8 mouse cellular contexts compared by ENCODE assay signal in genomic region chr7:43672581-43673260, GRCm38 (mm10). TPM values are rescaled to one million over a fixed set of nuclear protein-coding genes. Genes with fewer than 3 reads are reported as not detected.
DNase-seq lines count a peak whose midpoint lies in the region; ATAC-seq and TF ChIP-seq lines count a peak whose summit lies in the region.

No protein-coding gene starts in this region.

- TF ChIP-seq CTCF in layer of hippocampus, adult 2 months (conservative IDR thresholded peaks at IDR 0.05), result no peak

- no peaks in the 10 kb centered on the region for H3K9me3 ChIP-seq in intestine, embryonic 15.5 days
- no peaks in the 10 kb centered on the region for H3K9me3 ChIP-seq in lung, embryonic 15.5 days
- H3K9me3 ChIP-seq in stomach, embryonic 14.5 days (ENCODE audit: control insufficient read depth, low read depth, low read length), result no peaks in the 10 kb centered on the region

- H3K4me1 ChIP-seq in intestine, embryonic 15.5 days (replicated peaks), result peaks cover 7% of the 10 kb centered on the region
- peaks cover 8% of the 10 kb centered on the region for H3K4me1 ChIP-seq in lung, embryonic 15.5 days
- H3K4me1 ChIP-seq in stomach, embryonic 14.5 days (ENCODE audit: control insufficient read depth, insufficient read depth, low read length), result peaks cover 8% of the 10 kb centered on the region; the same call in 1 of the 2 replicates

- H3K9ac ChIP-seq in intestine, embryonic 15.5 days, result peak overlapping the region; percentile 67
- H3K9ac ChIP-seq in lung, embryonic 15.5 days, result peak overlapping the region; percentile 68
- H3K9ac ChIP-seq in stomach, embryonic 14.5 days (replicated peaks; ENCODE audit: low read depth, low read length), result peak overlapping the region; percentile 72

- WGBS in intestine, embryonic 15.5 days, result 10% methylated on average over 10 of the region's 10 CpGs
- WGBS in lung, embryonic 15.5 days, result 5% methylated on average over 10 of the region's 10 CpGs
- WGBS in stomach, embryonic 14.5 days, result 4% methylated on average over 10 of the region's 10 CpGs

- peak overlapping the region; percentile 79 for H3K4me3 ChIP-seq in layer of hippocampus, adult 2 months
- H3K4me3 ChIP-seq in intestine, embryonic 15.5 days (replicated peaks), result peak overlapping the region; percentile 64
- H3K4me3 ChIP-seq in lung, embryonic 15.5 days, result peak overlapping the region; percentile 65
- H3K4me3 ChIP-seq in stomach, embryonic 14.5 days (ENCODE audit: low read depth, low read length), result peak overlapping the region; percentile 80

- peak overlapping the region; percentile 70 for H3K4me2 ChIP-seq in intestine, embryonic 15.5 days (replicated peaks)
- peak overlapping the region; percentile 79 for H3K4me2 ChIP-seq in lung, embryonic 15.5 days
- H3K4me2 ChIP-seq in stomach, embryonic 14.5 days (replicated peaks; ENCODE audit: low read depth, low read length), result peak overlapping the region; percentile 72

- no peak for DNase-seq in layer of hippocampus, adult 2 months (ENCODE audit: low spot score in 2 of 2)
- DNase-seq in layer of hippocampus, postnatal 36 days, result no peak
- DNase-seq in embryo, embryonic 11 days, result peak; percentile 19
- DNase-seq in thymus, postnatal 10 days (ENCODE audit: low spot score in 2 of 2), result no peak

- peak overlapping the region; percentile 90 for H3K27ac ChIP-seq in layer of hippocampus, adult 2 months
- 0 out of 2 replicates have a peak overlapping the region, but pooled peaks have one; percentile 3 for H3K27ac ChIP-seq in intestine, embryonic 15.5 days
- peak overlapping the region; percentile 49 for H3K27ac ChIP-seq in lung, embryonic 15.5 days
- peak overlapping the region; percentile 71; the same call in 1 of the 2 replicates for H3K27ac ChIP-seq in stomach, embryonic 14.5 days (ENCODE audit: low read length)

- ATAC-seq in intestine, embryonic 15.5 days, result peak; percentile 3; the same call in 1 of the 2 replicates
- ATAC-seq in lung, embryonic 15.5 days (ENCODE audit: borderline replicate concordance, extremely low read depth, low FRiP score, low TSS enrichment), result peak; percentile 1; the same call in 1 of the 2 replicates
- no peak for ATAC-seq in stomach, embryonic 14.5 days (ENCODE audit: insufficient number of reproducible peaks, insufficient read depth, low FRiP score, low read depth)
- ATAC-seq in activated CD4-positive, CD25-positive, alpha-beta regulatory T cell, adult 4 months, result no peak

- no peaks in the 10 kb centered on the region for H3K27me3 ChIP-seq in intestine, embryonic 15.5 days (replicated peaks)
- H3K27me3 ChIP-seq in lung, embryonic 15.5 days, result no peaks in the 10 kb centered on the region
- H3K27me3 ChIP-seq in stomach, embryonic 14.5 days (ENCODE audit: control insufficient read depth, insufficient read depth, low read length), result no peaks in the 10 kb centered on the region

- peaks cover 36% of the 10 kb centered on the region for H3K36me3 ChIP-seq in intestine, embryonic 15.5 days
- H3K36me3 ChIP-seq in lung, embryonic 15.5 days, result peaks cover 28% of the 10 kb centered on the region
- peaks cover 29% of the 10 kb centered on the region for H3K36me3 ChIP-seq in stomach, embryonic 14.5 days (ENCODE audit: control insufficient read depth, insufficient read depth, low read length)

RNA-seq across cellular contexts. Expression of gene Ctu1, which starts 0.9 kb away (rescaled TPM):
- total RNA-seq in layer of hippocampus, adult 2 months (2021), result 10 to 100 TPM; 10.9 to 11.1 TPM
- total RNA-seq in layer of hippocampus, postnatal 36 days (2021), result 10 to 100 TPM; 11.7 to 11.8 TPM
- 12.7 and 12.8 TPM in 2 replicates for polyA plus RNA-seq in intestine, embryonic 15.5 days (2015; fragmentation: Nextera tagmentation; extraction: Ambion mirVana)
- polyA plus RNA-seq in lung, embryonic 15.5 days (2015; fragmentation: Nextera tagmentation; extraction: Ambion mirVana), result 13.9 and 14.2 TPM in 2 replicates
- polyA plus RNA-seq in stomach, embryonic 14.5 days (2014; fragmentation: Nextera tagmentation; extraction: Ambion mirVana), result 11.0 TPM in 2 replicates
- 1 to 10 TPM; 1.2 to 1.3 TPM for polyA plus RNA-seq in activated CD4-positive, CD25-positive, alpha-beta regulatory T cell, adult 4 months (2017; shearing (Covaris generic))

RNA-seq across cellular contexts. Expression of gene Siglece, which starts 12.8 kb away (rescaled TPM):
- total RNA-seq in layer of hippocampus, adult 2 months (2021), result 1 to 10 TPM in 1 of 2 experiments, under 1 TPM in 1; 0.97 to 1.3 TPM
- 1 to 10 TPM in 1 of 2 experiments, under 1 TPM in 1; 0.83 to 1.4 TPM for total RNA-seq in layer of hippocampus, postnatal 36 days (2021)
- polyA plus RNA-seq in intestine, embryonic 15.5 days (2015; fragmentation: Nextera tagmentation; extraction: Ambion mirVana), result 1.6 and 1.8 TPM in 2 replicates
- 0.74 and 1.0 TPM in 2 replicates for polyA plus RNA-seq in lung, embryonic 15.5 days (2015; fragmentation: Nextera tagmentation; extraction: Ambion mirVana)
- 0.80 and 0.95 TPM in 2 replicates for polyA plus RNA-seq in stomach, embryonic 14.5 days (2014; fragmentation: Nextera tagmentation; extraction: Ambion mirVana)
- polyA plus RNA-seq in activated CD4-positive, CD25-positive, alpha-beta regulatory T cell, adult 4 months (2017; shearing (Covaris generic)), result under 1 TPM in 1 of 2 experiments, not detected in 1; 0.34 TPM

RNA-seq across cellular contexts. Expression of gene Klk14, which starts 17.5 kb away (rescaled TPM):
- total RNA-seq in layer of hippocampus, adult 2 months (2021), result not detected
- total RNA-seq in layer of hippocampus, postnatal 36 days (2021), result not detected
- 0.15 TPM in 1 of 2 replicates, not detected in the other for polyA plus RNA-seq in intestine, embryonic 15.5 days (2015; fragmentation: Nextera tagmentation; extraction: Ambion mirVana)
- polyA plus RNA-seq in lung, embryonic 15.5 days (2015; fragmentation: Nextera tagmentation; extraction: Ambion mirVana), result not detected in 2 replicates
- 0.32 TPM in 1 of 2 replicates, not detected in the other for polyA plus RNA-seq in stomach, embryonic 14.5 days (2014; fragmentation: Nextera tagmentation; extraction: Ambion mirVana)
- not detected for polyA plus RNA-seq in activated CD4-positive, CD25-positive, alpha-beta regulatory T cell, adult 4 months (2017; shearing (Covaris generic))

RNA-seq across cellular contexts. Expression of gene Ceacam18, which starts 38.2 kb away (rescaled TPM):
- not detected for total RNA-seq in layer of hippocampus, adult 2 months (2021)
- total RNA-seq in layer of hippocampus, postnatal 36 days (2021), result under 1 TPM in 1 of 2 experiments, not detected in 1; 0.25 TPM
- 4.7 and 5.2 TPM in 2 replicates for polyA plus RNA-seq in intestine, embryonic 15.5 days (2015; fragmentation: Nextera tagmentation; extraction: Ambion mirVana)
- polyA plus RNA-seq in lung, embryonic 15.5 days (2015; fragmentation: Nextera tagmentation; extraction: Ambion mirVana), result not detected in 2 replicates
- 0.17 TPM in 1 of 2 replicates, not detected in the other for polyA plus RNA-seq in stomach, embryonic 14.5 days (2014; fragmentation: Nextera tagmentation; extraction: Ambion mirVana)
- polyA plus RNA-seq in activated CD4-positive, CD25-positive, alpha-beta regulatory T cell, adult 4 months (2017; shearing (Covaris generic)), result not detected

RNA-seq across cellular contexts. Expression of gene Klk13, which starts 39.6 kb away (rescaled TPM):
- total RNA-seq in layer of hippocampus, adult 2 months (2021), result not detected
- not detected for total RNA-seq in layer of hippocampus, postnatal 36 days (2021)
- 0.18 and 0.60 TPM in 2 replicates for polyA plus RNA-seq in intestine, embryonic 15.5 days (2015; fragmentation: Nextera tagmentation; extraction: Ambion mirVana)
- polyA plus RNA-seq in lung, embryonic 15.5 days (2015; fragmentation: Nextera tagmentation; extraction: Ambion mirVana), result 2.6 and 3.0 TPM in 2 replicates
- polyA plus RNA-seq in stomach, embryonic 14.5 days (2014; fragmentation: Nextera tagmentation; extraction: Ambion mirVana), result 1.6 and 1.8 TPM in 2 replicates
- not detected for polyA plus RNA-seq in activated CD4-positive, CD25-positive, alpha-beta regulatory T cell, adult 4 months (2017; shearing (Covaris generic))

Comparison
In these comparisons a context has a peak if more than half of its experiments do, and no peak if none do; other contexts are left out.
1. H3K27ac ChIP-seq: peak in every context shown above with its lines; median percentile 90 in layer of hippocampus, adult 2 months; 71 in stomach, embryonic 14.5 days; 49 in lung, embryonic 15.5 days; 3 in intestine, embryonic 15.5 days.
2. ATAC-seq: peak in intestine, embryonic 15.5 days (single experiment) and lung, embryonic 15.5 days (single experiment); none in stomach, embryonic 14.5 days (single experiment) and activated CD4-positive, CD25-positive, alpha-beta regulatory T cell, adult 4 months (single experiment).
3. Peak in every context shown above with its lines, with median percentiles within 50 percentile points of each other: H3K4me3 ChIP-seq, H3K4me2 ChIP-seq and H3K9ac ChIP-seq.